Mouse (Mus musculus): Measurements from ENCODE around the gene Ccl21a.
"Not testable (repeated sequence)": the region's sequence is repeated elsewhere in the genome, so short reads cannot be mapped to it uniquely, and the experiment has no call there.

The Ccl21a gene

GRCm38 (mm10) chr4:42773893-42774292 is at the start of gene Ccl21a:
Ccl21a (minus strand) TSS chr4:42773993.
- not testable (repeated sequence) for DNase-seq (ENCODE audit: low spot score)

GRCm38 (mm10) chr4:42756477-42756876 is 17.3 kb downstream of the Ccl21a start, which contains the start of gene Ccl19:
Ccl19 (minus strand) TSS chr4:42756577.
- DNase-seq (ENCODE audit: low spot score) = not testable (repeated sequence)

GRCm38 (mm10) chr4:42735245-42735644 is 38.5 kb downstream of the Ccl21a start, which contains the start of gene 4930578G10Rik:
4930578G10Rik (plus strand) TSS chr4:42735545.
- not testable (repeated sequence) for DNase-seq (ENCODE audit: low spot score)

Measured in c-Kit-positive CD71-positive TER-119-positive erythroid progenitor cells, embryonic 14.5 days (primary cell).